Mouse (Mus musculus): ENCODE measurements around the gene Prdm10. TPM values are rescaled to one million over a fixed set of nuclear protein-coding genes. Genes with fewer than 3 reads are reported as not detected.

The Prdm10 gene
- polyA plus RNA-seq, 1 experiment from 2014 or later, result 7.7 TPM

DNA sequence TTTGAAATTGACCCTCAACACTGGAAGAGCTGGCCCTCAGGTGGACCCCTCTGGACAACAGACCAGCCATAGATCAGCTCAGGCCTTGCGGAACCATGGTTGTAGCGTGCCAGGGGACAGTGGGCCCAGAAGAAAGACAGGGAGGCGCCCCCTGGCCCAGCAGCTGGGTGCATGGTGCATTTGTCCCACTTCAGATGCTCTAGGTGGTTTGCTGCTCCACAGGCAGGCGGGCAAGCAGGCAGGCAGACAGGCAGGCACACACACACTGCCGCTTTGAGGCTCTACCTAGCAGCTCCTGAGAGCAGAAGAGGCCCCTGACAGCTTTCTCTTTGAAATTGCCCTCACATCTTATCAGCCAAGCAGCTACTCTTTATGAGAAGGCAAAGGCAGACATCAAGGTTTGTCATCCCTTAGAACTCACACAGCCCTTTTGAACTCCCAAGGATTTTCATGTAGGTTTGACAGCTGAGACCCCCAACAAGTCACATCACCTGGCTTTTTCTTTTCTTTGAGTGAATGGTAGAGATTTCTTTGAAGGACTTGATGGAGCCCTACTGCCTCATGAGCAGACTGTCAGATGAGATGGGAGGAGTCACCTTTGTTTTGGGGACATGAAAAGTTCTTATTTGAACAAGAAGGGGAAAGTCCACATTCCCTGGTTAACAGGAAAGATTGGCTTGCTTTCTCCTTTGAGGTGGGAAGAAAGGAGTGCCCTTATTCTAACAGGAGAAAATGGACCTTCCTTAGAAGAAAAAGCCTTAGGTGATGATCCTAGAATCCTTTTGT lies 21.4 kb downstream of the Prdm10 start:
- no peak overlapping the region for H3K27ac ChIP-seq (replicated peaks; ENCODE audit: low read depth, low read length)
- H3K9ac ChIP-seq (ENCODE audit: low read length), result no peak overlapping the region
- WGBS, result 71% methylated on average over 5 of the region's 5 CpGs
- H3K4me2 ChIP-seq (ENCODE audit: low read depth, severe bottlenecking), result no peak overlapping the region
- H3K4me3 ChIP-seq (ENCODE audit: low read depth, low read length), result no peak overlapping the region
- H3K27me3 ChIP-seq (ENCODE audit: control insufficient read depth, insufficient read depth, low read length), result no peaks in the 10 kb centered on the region
- ATAC-seq (ENCODE audit: insufficient number of reproducible peaks, low FRiP score, low TSS enrichment, low read depth), result no peak
- H3K9me3 ChIP-seq (ENCODE audit: control insufficient read depth, low read length), result no peaks in the 10 kb centered on the region
- H3K36me3 ChIP-seq (ENCODE audit: control insufficient read depth, insufficient read depth, low read length), result no peaks in the 10 kb centered on the region; the same call in 1 of the 2 replicates
- no peak for DNase-seq (ENCODE audit: low spot score)
- H3K4me1 ChIP-seq (ENCODE audit: control insufficient read depth, insufficient read depth, low read length), result no peaks in the 10 kb centered on the region

DNA sequence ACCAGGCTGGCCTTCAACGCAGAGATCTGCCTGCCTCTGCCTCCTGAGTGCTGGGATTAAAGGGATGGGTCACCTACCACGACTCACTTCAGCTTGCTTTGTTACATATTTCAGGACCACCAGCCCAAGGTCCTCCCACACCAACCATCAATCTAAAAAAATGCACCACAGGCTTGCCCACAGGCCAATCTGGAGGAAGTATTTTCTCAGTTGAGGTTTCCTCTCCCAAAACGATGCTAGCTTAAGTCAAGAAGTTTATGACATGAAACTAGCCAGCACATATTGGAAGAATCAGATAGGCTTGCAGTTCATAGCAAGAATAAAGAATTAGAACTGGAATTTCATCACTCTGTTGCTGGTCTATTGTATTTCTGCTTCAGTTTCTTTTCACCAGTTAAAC lies 24.0 kb downstream of the Prdm10 start:
- WGBS, result 91% methylated on average over 3 of the region's 3 CpGs
- Histone ChIP-seq H3K36me3 (ENCODE audit: control insufficient read depth, insufficient read depth, low read length) (no peaks in the 10 kb centered on the region; the same call in 1 of the 2 replicates), H3K4me3 (ENCODE audit: low read depth, low read length) (no peak overlapping the region), H3K27me3 (ENCODE audit: control insufficient read depth, insufficient read depth, low read length) (no peaks in the 10 kb centered on the region), H3K9me3 (ENCODE audit: control insufficient read depth, low read length) (no peaks in the 10 kb centered on the region), H3K27ac (replicated peaks; ENCODE audit: low read depth, low read length) (no peak overlapping the region), H3K4me1 (ENCODE audit: control insufficient read depth, insufficient read depth, low read length) (no peaks in the 10 kb centered on the region), H3K4me2 (ENCODE audit: low read depth, severe bottlenecking) (no peak overlapping the region), H3K9ac (ENCODE audit: low read length) (no peak overlapping the region)
- ATAC-seq (ENCODE audit: insufficient number of reproducible peaks, low FRiP score, low TSS enrichment, low read depth) (no peak), DNase-seq (ENCODE audit: low spot score) (no peak)

DNA sequence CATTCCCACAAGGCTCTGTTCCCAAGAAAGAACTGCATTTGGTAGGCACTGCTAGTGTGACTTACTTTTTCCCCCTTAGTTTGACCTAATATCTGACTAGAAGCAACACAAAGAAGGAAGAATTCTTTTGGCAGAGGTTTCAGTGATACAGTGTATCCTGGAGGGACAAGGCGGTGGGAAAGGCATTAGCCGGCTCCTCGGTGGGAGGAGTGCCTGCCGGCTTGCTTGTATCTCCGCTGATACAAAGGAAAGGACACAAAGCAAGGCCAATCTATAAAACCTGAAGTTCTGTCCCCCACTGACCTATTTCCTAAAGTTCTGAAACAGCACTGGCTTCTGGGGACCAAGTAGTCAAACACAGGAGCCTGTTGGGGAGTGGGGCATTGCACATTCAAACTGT lies 24.8 kb downstream of the Prdm10 start:
- ATAC-seq (ENCODE audit: insufficient number of reproducible peaks, low FRiP score, low TSS enrichment, low read depth) (no peak), DNase-seq (ENCODE audit: low spot score) (no peak)
- H3K27me3 ChIP-seq (ENCODE audit: control insufficient read depth, insufficient read depth, low read length), result no peaks in the 10 kb centered on the region
- H3K4me2 ChIP-seq (ENCODE audit: low read depth, severe bottlenecking), result no peak overlapping the region
- H3K4me1 ChIP-seq (ENCODE audit: control insufficient read depth, insufficient read depth, low read length), result no peaks in the 10 kb centered on the region
- H3K4me3 ChIP-seq (ENCODE audit: low read depth, low read length), result no peak overlapping the region
- no peak overlapping the region for H3K9ac ChIP-seq (ENCODE audit: low read length)
- H3K36me3 ChIP-seq (ENCODE audit: control insufficient read depth, insufficient read depth, low read length), result no peaks in the 10 kb centered on the region; the same call in 1 of the 2 replicates
- WGBS, result 94% methylated on average over 5 of the region's 5 CpGs
- H3K9me3 ChIP-seq (ENCODE audit: control insufficient read depth, low read length), result no peaks in the 10 kb centered on the region
- H3K27ac ChIP-seq (replicated peaks; ENCODE audit: low read depth, low read length), result no peak overlapping the region

DNA sequence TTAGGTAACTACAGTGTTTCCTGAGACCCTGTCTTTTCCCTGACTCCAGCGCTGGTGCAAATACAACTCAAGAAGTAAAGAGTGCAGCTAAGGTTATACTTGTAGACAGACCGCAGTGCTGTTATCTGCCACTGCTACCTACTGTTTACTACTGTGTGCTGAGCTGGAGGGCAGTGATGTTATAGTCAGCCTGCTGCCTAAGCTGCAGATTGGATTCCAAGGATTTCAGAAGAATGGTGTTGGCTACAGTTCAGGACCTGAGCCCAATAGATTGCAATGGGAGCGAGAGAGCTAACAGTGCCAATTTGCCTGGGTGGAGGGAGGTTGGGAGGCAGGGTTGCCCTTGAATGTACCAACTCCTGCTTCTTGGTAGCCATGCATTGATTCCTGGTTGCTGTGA lies 25.5 kb downstream of the Prdm10 start:
- H3K4me2 ChIP-seq (ENCODE audit: low read depth, severe bottlenecking), result no peak overlapping the region
- H3K4me1 ChIP-seq (ENCODE audit: control insufficient read depth, insufficient read depth, low read length), result no peaks in the 10 kb centered on the region
- ATAC-seq (ENCODE audit: insufficient number of reproducible peaks, low FRiP score, low TSS enrichment, low read depth) (no peak), DNase-seq (ENCODE audit: low spot score) (no peak)
- H3K9me3 ChIP-seq (ENCODE audit: control insufficient read depth, low read length), result no peaks in the 10 kb centered on the region
- H3K36me3 ChIP-seq (ENCODE audit: control insufficient read depth, insufficient read depth, low read length), result no peaks in the 10 kb centered on the region; the same call in 1 of the 2 replicates
- no peaks in the 10 kb centered on the region for H3K27me3 ChIP-seq (ENCODE audit: control insufficient read depth, insufficient read depth, low read length)
- H3K4me3 ChIP-seq (ENCODE audit: low read depth, low read length), result no peak overlapping the region
- WGBS, result 93% methylated on average over 3 of the region's 3 CpGs
- no peak overlapping the region for H3K9ac ChIP-seq (ENCODE audit: low read length)
- no peak overlapping the region for H3K27ac ChIP-seq (replicated peaks; ENCODE audit: low read depth, low read length)

DNA sequence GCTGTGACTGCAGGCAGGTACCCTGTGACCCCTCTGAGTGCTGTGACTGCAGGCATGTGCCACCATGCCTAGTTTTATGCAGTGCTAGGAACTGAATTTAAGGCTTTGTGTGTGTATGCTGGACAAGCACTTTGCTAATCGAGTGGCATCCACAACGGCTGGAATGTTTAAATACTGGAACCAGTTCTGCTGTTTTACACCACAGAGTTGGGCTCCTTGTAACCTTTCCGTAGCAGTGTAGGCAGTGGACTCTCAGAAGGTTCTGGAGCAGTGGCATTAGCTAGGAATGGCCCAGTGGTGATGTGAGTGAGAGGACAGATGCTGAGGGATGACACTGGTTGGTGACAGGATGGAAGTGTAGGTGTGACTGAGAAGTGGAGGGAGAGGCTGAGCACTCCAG lies 26.9 kb downstream of the Prdm10 start:
- Histone ChIP-seq H3K4me2 (ENCODE audit: low read depth, severe bottlenecking) (no peak overlapping the region), H3K36me3 (ENCODE audit: control insufficient read depth, insufficient read depth, low read length) (peaks cover 2% of the 10 kb centered on the region), H3K4me1 (ENCODE audit: control insufficient read depth, insufficient read depth, low read length) (no peaks in the 10 kb centered on the region), H3K4me3 (ENCODE audit: low read depth, low read length) (no peak overlapping the region), H3K9ac (ENCODE audit: low read length) (no peak overlapping the region), H3K27me3 (ENCODE audit: control insufficient read depth, insufficient read depth, low read length) (no peaks in the 10 kb centered on the region), H3K27ac (replicated peaks; ENCODE audit: low read depth, low read length) (no peak overlapping the region), H3K9me3 (ENCODE audit: control insufficient read depth, low read length) (no peaks in the 10 kb centered on the region)
- no peak for DNase-seq (ENCODE audit: low spot score)
- no peak for ATAC-seq (ENCODE audit: insufficient number of reproducible peaks, low FRiP score, low TSS enrichment, low read depth)
- WGBS, result 90% methylated on average over 3 of the region's 3 CpGs

DNA sequence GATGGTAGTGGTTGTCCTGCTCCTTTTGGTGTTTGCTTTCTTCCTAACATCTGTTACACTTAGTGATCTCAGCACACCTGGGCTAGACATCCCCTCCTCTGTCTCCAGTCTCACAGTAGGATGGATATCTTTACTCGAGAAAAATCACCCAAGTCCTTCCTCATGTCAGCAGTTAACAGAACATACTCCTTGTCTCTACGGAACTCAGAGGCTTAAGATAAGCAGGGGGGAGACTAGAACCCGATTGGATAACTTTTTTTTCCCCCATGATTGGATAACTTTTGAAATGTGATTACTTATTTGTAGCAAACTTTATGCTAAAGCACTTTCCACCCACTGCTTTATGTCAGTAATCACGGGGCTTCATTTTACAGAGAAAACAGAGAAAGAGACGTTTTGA lies 28.7 kb downstream of the Prdm10 start:
- Histone ChIP-seq H3K4me1 (ENCODE audit: control insufficient read depth, insufficient read depth, low read length) (no peaks in the 10 kb centered on the region), H3K4me3 (ENCODE audit: low read depth, low read length) (no peak overlapping the region), H3K36me3 (ENCODE audit: control insufficient read depth, insufficient read depth, low read length) (peaks cover 2% of the 10 kb centered on the region), H3K9me3 (ENCODE audit: control insufficient read depth, low read length) (no peaks in the 10 kb centered on the region), H3K27ac (replicated peaks; ENCODE audit: low read depth, low read length) (no peak overlapping the region), H3K4me2 (ENCODE audit: low read depth, severe bottlenecking) (no peak overlapping the region), H3K27me3 (ENCODE audit: control insufficient read depth, insufficient read depth, low read length) (no peaks in the 10 kb centered on the region), H3K9ac (ENCODE audit: low read length) (no peak overlapping the region)
- 80% methylated on average over 5 of the region's 5 CpGs for WGBS
- ATAC-seq (ENCODE audit: insufficient number of reproducible peaks, low FRiP score, low TSS enrichment, low read depth) (no peak), DNase-seq (ENCODE audit: low spot score) (no peak)

- no peaks in the 10 kb centered on the region for H3K9me3 ChIP-seq (ENCODE audit: control insufficient read depth, low read length)
- DNase-seq (ENCODE audit: low spot score) (no peak), ATAC-seq (ENCODE audit: insufficient number of reproducible peaks, low FRiP score, low TSS enrichment, low read depth) (no peak)
- no peak overlapping the region for H3K27ac ChIP-seq (replicated peaks; ENCODE audit: low read depth, low read length)
- WGBS, result 92% methylated on average over 4 of the region's 4 CpGs
- H3K27me3 ChIP-seq (ENCODE audit: control insufficient read depth, insufficient read depth, low read length), result no peaks in the 10 kb centered on the region
- no peak overlapping the region for H3K4me3 ChIP-seq (ENCODE audit: low read depth, low read length)
- H3K9ac ChIP-seq (ENCODE audit: low read length), result no peak overlapping the region
- peaks cover 2% of the 10 kb centered on the region for H3K36me3 ChIP-seq (ENCODE audit: control insufficient read depth, insufficient read depth, low read length)
- no peaks in the 10 kb centered on the region for H3K4me1 ChIP-seq (ENCODE audit: control insufficient read depth, insufficient read depth, low read length)
- H3K4me2 ChIP-seq (ENCODE audit: low read depth, severe bottlenecking), result no peak overlapping the region
Measured at GRCm38 (mm10) chr9:31310662-31311061, 30.3 kb downstream of the Prdm10 start.

GRCm38 (mm10) chr9:31313876-31314275 lies 33.5 kb downstream of the Prdm10 start:
- WGBS, result 90% methylated on average over 1 of the region's 1 CpGs
- DNase-seq (ENCODE audit: low spot score), result no peak

DNA sequence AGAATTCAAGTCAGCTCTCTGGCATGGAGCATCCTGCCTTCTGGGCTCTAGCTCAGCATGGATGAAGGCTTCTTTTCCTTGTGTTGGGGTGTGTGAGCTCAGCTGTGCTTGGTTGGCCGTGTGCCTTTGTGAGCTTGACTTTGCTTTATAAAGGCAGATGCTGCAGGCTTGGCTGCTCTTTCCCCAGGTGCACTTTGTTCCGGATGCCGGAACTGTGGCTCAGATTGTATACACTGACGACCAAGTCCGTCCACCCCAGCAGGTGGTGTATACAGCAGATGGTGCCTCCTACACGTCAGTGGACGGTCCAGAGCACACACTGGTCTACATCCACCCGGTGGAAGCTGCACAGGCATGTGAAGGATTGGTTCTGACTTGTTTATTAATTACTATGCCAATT lies 35.6 kb downstream of the Prdm10 start:
- peaks cover 2% of the 10 kb centered on the region; the same call in 1 of the 2 replicates for H3K36me3 ChIP-seq (ENCODE audit: control insufficient read depth, insufficient read depth, low read length)
- H3K27me3 ChIP-seq (ENCODE audit: control insufficient read depth, insufficient read depth, low read length), result no peaks in the 10 kb centered on the region
- H3K4me2 ChIP-seq (ENCODE audit: low read depth, severe bottlenecking), result no peak overlapping the region
- H3K9ac ChIP-seq (ENCODE audit: low read length), result no peak overlapping the region
- no peaks in the 10 kb centered on the region for H3K4me1 ChIP-seq (ENCODE audit: control insufficient read depth, insufficient read depth, low read length)
- ATAC-seq (ENCODE audit: insufficient number of reproducible peaks, low FRiP score, low TSS enrichment, low read depth), result no peak
- no peaks in the 10 kb centered on the region for H3K9me3 ChIP-seq (ENCODE audit: control insufficient read depth, low read length)
- WGBS, result 82% methylated on average over 8 of the region's 8 CpGs
- H3K4me3 ChIP-seq (ENCODE audit: low read depth, low read length), result no peak overlapping the region
- H3K27ac ChIP-seq (replicated peaks; ENCODE audit: low read depth, low read length), result no peak overlapping the region
- DNase-seq (ENCODE audit: low spot score), result no peak

More at GRCm38 (mm10) chr9:31313876-31314275, 33.5 kb downstream of the Prdm10 start:
- Histone ChIP-seq H3K27ac (replicated peaks; ENCODE audit: low read depth, low read length) (no peak overlapping the region), H3K27me3 (ENCODE audit: control insufficient read depth, insufficient read depth, low read length) (no peaks in the 10 kb centered on the region), H3K36me3 (ENCODE audit: control insufficient read depth, insufficient read depth, low read length) (peaks cover 2% of the 10 kb centered on the region; the same call in 1 of the 2 replicates), H3K9me3 (ENCODE audit: control insufficient read depth, low read length) (no peaks in the 10 kb centered on the region), H3K4me1 (ENCODE audit: control insufficient read depth, insufficient read depth, low read length) (no peaks in the 10 kb centered on the region), H3K4me2 (ENCODE audit: low read depth, severe bottlenecking) (no peak overlapping the region), H3K4me3 (ENCODE audit: low read depth, low read length) (no peak overlapping the region), H3K9ac (ENCODE audit: low read length) (no peak overlapping the region)
- ATAC-seq (ENCODE audit: insufficient number of reproducible peaks, low FRiP score, low TSS enrichment, low read depth), result no peak

Measured in limb, embryonic 11.5 days (tissue).